Mouse (Mus musculus) G1E (cell line): ENCODE measurements around the gene Tacc2.
"Not testable (repeated sequence)": the region's sequence is repeated elsewhere in the genome, so short reads cannot be mapped to it uniquely, and the experiment has no call there.

Experiments used
- CTCF ChIP-seq: IDR thresholded peaks from 2 replicates; pipeline ENCODE4 v1.5.1; 2012; ENCODE audit warnings: low read depth, low read length, inconsistent platforms, mixed read lengths
- POLR2AphosphoS5 ChIP-seq: IDR thresholded peaks from 2 replicates; pipeline ENCODE4 v1.6.1; 2012; ENCODE audit warnings: low read depth, low read length, inconsistent platforms; ENCODE audit not compliant: insufficient replicate concordance

DNA sequence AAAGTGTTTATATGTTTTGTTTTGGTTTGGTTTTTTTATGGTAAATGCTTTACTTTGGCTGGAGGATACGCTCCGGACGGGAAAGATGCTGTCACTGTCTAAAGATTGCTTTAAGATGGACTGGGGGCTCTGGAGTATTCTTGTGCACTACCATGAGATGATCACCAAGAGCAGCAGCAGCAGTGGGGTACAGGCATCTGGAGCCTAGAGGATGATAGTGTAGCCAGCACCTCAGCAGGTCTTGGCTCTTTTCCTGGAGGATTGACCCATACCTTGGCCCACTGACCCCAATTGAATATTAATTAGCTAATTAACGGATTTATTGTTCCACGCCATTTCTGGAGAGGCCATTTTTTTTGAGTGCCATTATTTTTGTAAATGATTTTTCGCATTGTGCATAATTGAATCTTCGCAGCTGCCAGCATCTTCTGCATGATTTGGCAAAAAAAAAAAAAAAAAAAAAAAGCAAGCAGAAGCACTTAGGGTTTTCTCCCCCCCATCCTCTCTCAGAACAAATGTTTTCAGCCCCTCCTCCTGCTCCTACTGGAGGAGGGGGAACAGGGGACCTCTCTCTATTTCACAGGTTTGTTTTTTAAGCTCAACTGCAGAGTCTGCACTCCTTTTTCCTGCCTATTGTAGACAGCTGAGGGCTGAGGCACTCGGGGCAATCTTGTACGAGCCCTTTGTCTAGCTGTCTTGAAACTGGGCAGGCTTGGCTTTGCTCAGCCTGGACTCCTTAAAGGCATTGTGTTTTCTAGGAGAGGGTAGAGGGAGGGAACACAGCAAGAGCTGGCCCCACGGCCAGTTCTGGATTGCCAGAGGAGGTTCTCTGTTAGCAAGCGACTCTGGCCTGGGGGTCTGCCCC lies 16.4 kb downstream of the Tacc2 start:
- TF ChIP-seq CTCF, POLR2AphosphoS5: not testable (repeated sequence)
